Mouse (Mus musculus) testis, adult 2 months (tissue): ENCODE results near the gene Zmym3. TPM values are rescaled to one million over a fixed set of nuclear protein-coding genes. Genes with fewer than 3 reads are reported as not detected.
"Not testable (repeated sequence)": the region's sequence is repeated elsewhere in the genome, so short reads cannot be mapped to it uniquely, and the experiment has no call there.

Source experiments
- H3K27ac ChIP-seq: fragments of 200-500 bp; 2 replicates; pipeline ENCODE4 v1.5.1; 2012; ENCODE audit warnings: low read depth, low read length; ENCODE audit not compliant: control insufficient read depth, insufficient read depth
- H3K27me3 ChIP-seq: fragments of 200-500 bp; 2 replicates; pipeline ENCODE4 v1.6.1; 2012; ENCODE audit warnings: mild to moderate bottlenecking, low read length, moderate library complexity; ENCODE audit not compliant: control insufficient read depth, insufficient read depth
- H3K36me3 ChIP-seq: fragments of 200-500 bp; 2 replicates; pipeline ENCODE4 v1.6.1; 2012; ENCODE audit warnings: mild to moderate bottlenecking, low read length; ENCODE audit not compliant: control insufficient read depth, insufficient read depth
- H3K4me1 ChIP-seq: fragments of 200-500 bp; 2 replicates; pipeline ENCODE4 v1.6.1; 2012; ENCODE audit warnings: low read length; ENCODE audit not compliant: control insufficient read depth, insufficient read depth
- H3K4me3 ChIP-seq: fragments of 200-500 bp; 2 replicates; pipeline ENCODE4 v1.5.1; 2012; ENCODE audit warnings: low read depth, mild to moderate bottlenecking, low read length, moderate library complexity, mixed read lengths; ENCODE audit not compliant: control insufficient read depth
- CTCF ChIP-seq: fragments of 200-500 bp; IDR thresholded peaks from 2 replicates; pipeline ENCODE4 v1.5.1; 2012; ENCODE audit warnings: low read depth, mild to moderate bottlenecking, inconsistent platforms, low read length, moderate library complexity; ENCODE audit not compliant: control insufficient read depth, insufficient read depth, insufficient replicate concordance
- POLR2A ChIP-seq: fragments of 200-500 bp; IDR thresholded peaks from 2 replicates; pipeline ENCODE4 v1.6.1; 2012; ENCODE audit warnings: low read depth, mild to moderate bottlenecking, inconsistent platforms, low read length, moderate library complexity; ENCODE audit not compliant: control insufficient read depth
- polyA plus RNA-seq: library from polyadenylated mRNA; depleted of rRNA; stranded (reverse); fragments of >200 nt; gene quantifications from 2 replicates; pipeline ENCODE4 v1.2.3, GENCODE M21; 2012; rRNA removed

Gene Zmym3
- polyA plus RNA-seq, 1 experiment, result 43.4 TPM

GRCm38 (mm10) chrX:101372946-101373345, 47.7 kb downstream of the Zmym3 start:
- Histone ChIP-seq H3K27me3 (no peaks in the 10 kb centered on the region), H3K27ac (no peak overlapping the region), H3K4me3 (no peak overlapping the region), H3K4me1 (no peaks in the 10 kb centered on the region), H3K36me3 (no peaks in the 10 kb centered on the region)
- no peak for TF ChIP-seq POLR2A
- no peak for TF ChIP-seq CTCF

DNA sequence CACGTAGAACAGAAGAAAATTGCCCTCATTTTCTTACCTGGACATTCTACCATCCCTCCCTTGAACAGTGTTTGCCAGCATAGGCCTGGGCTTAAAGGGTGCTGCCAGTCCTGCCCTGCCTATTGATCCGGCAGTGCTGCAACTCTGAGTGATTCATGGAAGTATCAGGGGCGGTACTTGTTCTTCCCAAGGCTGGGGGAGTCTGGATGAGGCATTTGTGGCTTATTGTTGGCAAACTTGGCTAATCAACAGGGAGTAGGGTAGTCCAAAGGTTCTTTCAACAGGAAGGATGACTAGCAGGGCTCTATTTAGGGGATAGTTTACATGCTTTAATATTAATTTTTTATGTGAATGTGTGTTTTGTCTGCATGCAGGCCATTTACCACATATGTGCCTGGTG, 50.1 kb downstream of the Zmym3 start:
- no peaks in the 10 kb centered on the region for H3K4me1 ChIP-seq
- TF ChIP-seq CTCF, result no peak
- no peak for TF ChIP-seq POLR2A
- H3K4me3 ChIP-seq, result no peak overlapping the region
- no peaks in the 10 kb centered on the region for H3K27me3 ChIP-seq
- no peak overlapping the region for H3K27ac ChIP-seq
- H3K36me3 ChIP-seq, result no peaks in the 10 kb centered on the region

DNA sequence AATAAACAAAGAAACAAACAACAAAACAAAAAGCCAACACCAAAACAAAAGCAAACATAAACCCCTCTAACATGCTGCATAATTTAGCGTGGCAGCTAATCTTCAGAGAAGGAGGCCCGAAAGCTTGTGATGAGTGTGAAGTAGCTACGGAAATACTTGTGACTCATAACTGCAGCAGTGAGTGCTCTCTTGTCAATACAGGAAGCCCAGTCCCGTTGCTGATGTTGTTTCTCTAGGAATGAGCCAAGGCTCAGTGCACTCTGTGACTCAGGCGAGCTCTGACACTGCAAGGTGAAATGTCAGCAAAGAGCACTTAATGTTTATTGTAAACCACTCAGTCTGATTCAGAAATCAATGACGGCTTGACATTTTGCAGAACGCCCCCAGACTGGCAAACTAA, 51.6 kb downstream of the Zmym3 start:
- no peaks in the 10 kb centered on the region for H3K36me3 ChIP-seq
- H3K4me1 ChIP-seq, result no peaks in the 10 kb centered on the region
- no peak for TF ChIP-seq POLR2A
- TF ChIP-seq CTCF, result no peak
- no peak overlapping the region for H3K27ac ChIP-seq
- no peaks in the 10 kb centered on the region for H3K27me3 ChIP-seq
- no peak overlapping the region for H3K4me3 ChIP-seq

DNA sequence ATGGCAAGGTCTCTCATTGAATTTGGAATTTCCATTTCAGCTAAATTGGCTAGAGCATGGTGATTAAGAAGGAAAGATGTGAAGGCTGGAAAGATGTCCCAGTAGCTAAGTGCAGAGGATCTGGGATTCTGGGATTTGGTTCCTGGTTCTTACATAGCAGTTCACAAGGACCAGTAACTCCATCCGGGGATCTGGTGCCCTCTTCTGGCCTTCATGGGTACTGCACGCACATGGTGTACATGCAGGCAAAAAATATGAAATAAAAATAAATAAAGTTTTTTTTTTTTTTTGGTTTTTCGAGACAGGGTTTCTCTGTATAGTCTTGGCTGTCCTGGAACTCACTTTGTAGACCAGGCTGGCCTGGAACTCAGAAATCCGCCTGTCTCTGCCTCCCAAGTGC, 61.7 kb downstream of the Zmym3 start:
- H3K27me3 ChIP-seq, H3K4me3 ChIP-seq: not testable (repeated sequence)

More for the DNA sequence above, 61.7 kb downstream of the Zmym3 start:
- not testable (repeated sequence) for H3K27ac ChIP-seq, H3K4me1 ChIP-seq, H3K36me3 ChIP-seq

Other genes starting within 250 kb of the Zmym3 start
- 3.7 and 4.7 TPM in 2 replicates for gene Snx12, start 198.3 kb downstream of the Zmym3 start, polyA plus RNA-seq
- 7.0 and 7.3 TPM in 2 replicates for gene Foxo4, start 166.3 kb downstream of the Zmym3 start, polyA plus RNA-seq
- gene Gm614, start 156.9 kb downstream of the Zmym3 start, polyA plus RNA-seq, result 45.9 and 68.4 TPM in 2 replicates
- 0.44 and 0.69 TPM in 2 replicates for gene Il2rg, start 152.6 kb downstream of the Zmym3 start, polyA plus RNA-seq
- not detected in 2 replicates for gene Gm20489, start 151.8 kb downstream of the Zmym3 start, polyA plus RNA-seq
- gene Med12, start 146.8 kb downstream of the Zmym3 start, polyA plus RNA-seq, result 40.2 and 47.1 TPM in 2 replicates
- gene Nlgn3, start 121.7 kb downstream of the Zmym3 start, polyA plus RNA-seq, result 0.22 and 0.31 TPM in 2 replicates
- gene Gjb1, start 44.5 kb downstream of the Zmym3 start, polyA plus RNA-seq, result 0.69 TPM in 1 of 2 replicates, not detected in the other
- 16.1 and 16.3 TPM in 2 replicates for gene Nono, start 8.5 kb upstream of the Zmym3 start, polyA plus RNA-seq
- gene Itgb1bp2, start 28.2 kb upstream of the Zmym3 start, polyA plus RNA-seq, result 0.11 TPM in 1 of 2 replicates, not detected in the other
- gene Taf1, start 111.9 kb upstream of the Zmym3 start, polyA plus RNA-seq, result 2.4 and 2.7 TPM in 2 replicates
- 21.0 and 24.0 TPM in 2 replicates for gene Ogt, start 219.2 kb upstream of the Zmym3 start, polyA plus RNA-seq